ENCODE assay signal across 17 mouse cellular contexts in the genomic region with DNA sequence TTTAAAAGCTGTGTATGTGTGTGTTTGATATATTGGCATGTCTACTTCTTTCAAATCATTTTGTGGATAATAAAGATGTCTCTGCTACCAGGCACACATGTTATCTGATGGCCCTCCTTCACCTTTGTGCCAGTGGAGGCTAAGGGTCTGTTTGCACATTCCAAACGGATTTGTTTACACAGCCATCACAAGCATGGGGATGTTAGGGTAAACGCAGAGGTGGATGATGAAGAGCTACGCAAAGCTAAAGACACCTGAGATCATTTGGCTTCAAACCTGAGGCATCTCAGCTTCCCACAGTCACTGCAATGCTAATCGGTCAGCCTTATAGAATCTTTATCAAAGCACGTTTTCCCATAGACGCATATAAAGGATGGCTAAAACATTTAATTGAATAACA.
"Had no signal": no experiment of that assay in that cellular context is flagged by ENCODE, and none has a peak within 500 bp of the region (broad histone marks: within the 10 kb centered on the region; RNA-seq: fewer than 3 reads in every experiment).

No protein-coding gene starts in this region.

- H3K9ac ChIP-seq: lung, embryonic 15.5 days; midbrain, embryonic 13.5 days; midbrain, embryonic 15.5 days; neural tube, embryonic 12.5 days; stomach, embryonic 15.5 days had no signal

- H3K27me3 ChIP-seq: lung, embryonic 15.5 days; megakaryocyte, embryonic 14.5 days; midbrain, embryonic 13.5 days; midbrain, embryonic 15.5 days; neural tube, embryonic 12.5 days; stomach, embryonic 15.5 days had no signal

- H3K27ac ChIP-seq: lung, embryonic 15.5 days; macrophage; midbrain, embryonic 13.5 days; midbrain, embryonic 15.5 days; neural tube, embryonic 12.5 days; stomach, embryonic 15.5 days; stomach, postnatal 0 days had no signal

- H3K36me3 ChIP-seq: lung, embryonic 15.5 days had no signal

- H3K4me2 ChIP-seq: lung, embryonic 15.5 days; midbrain, embryonic 11.5 days; midbrain, embryonic 13.5 days; midbrain, embryonic 15.5 days; neural tube, embryonic 12.5 days; stomach, embryonic 15.5 days had no signal

- H3K4me1 ChIP-seq: lung, embryonic 15.5 days; megakaryocyte, embryonic 14.5 days; midbrain, embryonic 13.5 days; midbrain, embryonic 15.5 days; neural tube, embryonic 12.5 days; stomach, embryonic 15.5 days had no signal

- ATAC-seq: lung, postnatal 0 days; midbrain, embryonic 13.5 days; midbrain, embryonic 15.5 days had no signal

- DNase-seq: lung, adult 2 months; lung, postnatal 14 days; lung, postnatal 36 days; right cerebral cortex, postnatal 14 days; thymus, adult 2 months; thymus, postnatal 25 days; thymus, postnatal 4 days had no signal

- H3K9me3 ChIP-seq: lung, embryonic 15.5 days; midbrain, embryonic 13.5 days; midbrain, embryonic 15.5 days; stomach, embryonic 15.5 days had no signal

- H3K4me3 ChIP-seq: lung, embryonic 15.5 days; megakaryocyte, embryonic 14.5 days; midbrain, embryonic 13.5 days; midbrain, embryonic 15.5 days; neural tube, embryonic 12.5 days; stomach, embryonic 15.5 days had no signal
